Mouse (Mus musculus): ENCODE measurements around the gene Serping1. TPM values are rescaled to one million over a fixed set of nuclear protein-coding genes. Genes with fewer than 3 reads are reported as not detected.

Serping1 gene
- total RNA-seq, 1 experiment from 2014 or later: 33.5 TPM

Small RNAs within 50 kb of the gene (microRNA-seq; reads per million reads assigned to microRNA genes)
- gene Mir130a: 6,872 to 10,654 reads per million in 2 experiments

Other genes starting within 250 kb of the Serping1 start
- 130 and 154 TPM in 2 replicates for gene Ctnnd1, start 124.7 kb downstream of the Serping1 start, total RNA-seq (2021)
- 0.18 and 0.38 TPM in 2 replicates for gene Btbd18, start 116.4 kb downstream of the Serping1 start, total RNA-seq (2021)
- gene Selenoh, start 104.7 kb downstream of the Serping1 start, total RNA-seq (2021): 36.4 and 54.0 TPM in 2 replicates
- not detected in 2 replicates for gene Gm28635, start 97.4 kb downstream of the Serping1 start, total RNA-seq (2021)
- gene Med19, start 97.0 kb downstream of the Serping1 start, total RNA-seq (2021): 23.0 and 26.8 TPM in 2 replicates
- gene Tmx2, start 96.3 kb downstream of the Serping1 start, total RNA-seq (2021): 137 and 147 TPM in 2 replicates
- 62.3 and 62.9 TPM in 2 replicates for gene Zdhhc5, start 60.3 kb downstream of the Serping1 start, total RNA-seq (2021)
- 12.3 and 13.9 TPM in 2 replicates for gene Clp1, start 48.1 kb downstream of the Serping1 start, total RNA-seq (2021)
- gene Ypel4, start 41.4 kb downstream of the Serping1 start, total RNA-seq (2021): 8.5 and 9.3 TPM in 2 replicates
- gene Gm19426, start 31.8 kb downstream of the Serping1 start, total RNA-seq (2021): 3.9 and 4.2 TPM in 2 replicates
- 16.9 and 19.9 TPM in 2 replicates for gene Ube2l6, start 23.4 kb upstream of the Serping1 start, total RNA-seq (2021)
- gene Smtnl1, start 47.2 kb upstream of the Serping1 start, total RNA-seq (2021): not detected in 2 replicates
- gene Timm10, start 51.6 kb upstream of the Serping1 start, total RNA-seq (2021): 40.4 and 43.8 TPM in 2 replicates
- 2.4 and 4.3 TPM in 2 replicates for gene Slc43a1, start 63.4 kb upstream of the Serping1 start, total RNA-seq (2021)
- gene Rtn4rl2, start 111.3 kb upstream of the Serping1 start, total RNA-seq (2021): 1.2 TPM in 2 replicates
- 54.7 and 55.7 TPM in 2 replicates for gene Slc43a3, start 161.1 kb upstream of the Serping1 start, total RNA-seq (2021)
- gene Prg2, start 205.0 kb upstream of the Serping1 start, total RNA-seq (2021): not detected in 2 replicates
- gene Prg3, start 212.8 kb upstream of the Serping1 start, total RNA-seq (2021): not detected in 2 replicates

All from adrenal gland, postnatal 25 days (tissue).